Mouse (Mus musculus) E14TG2a.4 (cell line): ENCODE data around the gene Ltf.

Experiments used
- CTCF ChIP-seq: conservative IDR thresholded peaks from 2 replicates; pipeline ENCODE4 v1.5.1; 2014; ENCODE audit warnings: low read length
- NANOG ChIP-seq: IDR thresholded peaks from 2 replicates; pipeline ENCODE4 v1.6.1; 2014; ENCODE audit warnings: borderline replicate concordance, low read length, mixed read lengths

DNA sequence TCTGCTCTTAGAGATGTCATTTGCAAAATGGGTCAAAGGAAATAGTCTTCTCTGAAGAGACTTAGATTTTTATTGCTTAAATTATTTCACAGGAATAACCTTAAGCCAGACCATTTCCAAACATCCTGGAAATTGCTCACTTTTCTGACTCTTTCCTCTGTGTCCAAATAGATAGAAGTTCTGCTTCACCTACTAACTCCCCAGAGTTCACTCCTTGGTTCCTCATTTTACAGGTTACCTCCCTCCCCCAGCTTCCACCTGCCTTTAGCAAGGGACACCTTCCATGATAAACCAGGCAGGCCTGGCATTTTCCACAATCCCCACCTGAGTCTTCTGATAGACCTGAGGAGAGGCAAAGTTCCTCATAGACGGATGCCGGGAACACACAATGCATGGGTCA is 12.5 kb upstream of the Ltf start:
- no peak for TF ChIP-seq CTCF
- TF ChIP-seq NANOG, result no peak
